Mouse (Mus musculus) liver, adult 2 months (tissue): Measurements from ENCODE around the gene Sh3bgr.

Experiments
- CTCF ChIP-seq: fragments of 200-500 bp; IDR thresholded peaks from 2 replicates; pipeline ENCODE4 v1.5.1; 2011; ENCODE audit warnings: low read depth, low read length, control low read depth
- POLR2A ChIP-seq: fragments of 200-500 bp; IDR thresholded peaks from 2 replicates; pipeline ENCODE4 v1.6.1; 2011; ENCODE audit warnings: low read length, control low read depth; ENCODE audit not compliant: insufficient read depth; ENCODE audit errors: extremely low read depth

- TF ChIP-seq CTCF, result no peak
- no peak for TF ChIP-seq POLR2A
These were observed 28.9 kb downstream of the Sh3bgr start for GRCm38 (mm10) chr16:96229044-96229555.
